Mouse (Mus musculus): ENCODE data around the gene Gpr155.

- no peak for TF ChIP-seq CEBPB (IDR thresholded peaks at IDR 0.05; ENCODE audit: low read depth)
- no peak for TF ChIP-seq MAX (IDR thresholded peaks at IDR 0.05)
- no peak for TF ChIP-seq CTCF (IDR thresholded peaks at IDR 0.05; ENCODE audit: control insufficient read depth, insufficient read depth, insufficient read length)
These were observed 20.1 kb upstream of the Gpr155 start for GRCm38 (mm10) chr2:73406336-73406915.

Data from C2C12 (cell line).